Mouse (Mus musculus) fat pad, adult 2 months (tissue): Measurements from ENCODE around the gene Gpt2.

Experiments
- DNase-seq: peaks from one replicate; pipeline ENCODE4 v3.0.0-alpha.2; 2011; ENCODE audit warnings: low read depth, low spot score; ENCODE audit errors: extremely low read depth

The Gpt2 gene

DNA sequence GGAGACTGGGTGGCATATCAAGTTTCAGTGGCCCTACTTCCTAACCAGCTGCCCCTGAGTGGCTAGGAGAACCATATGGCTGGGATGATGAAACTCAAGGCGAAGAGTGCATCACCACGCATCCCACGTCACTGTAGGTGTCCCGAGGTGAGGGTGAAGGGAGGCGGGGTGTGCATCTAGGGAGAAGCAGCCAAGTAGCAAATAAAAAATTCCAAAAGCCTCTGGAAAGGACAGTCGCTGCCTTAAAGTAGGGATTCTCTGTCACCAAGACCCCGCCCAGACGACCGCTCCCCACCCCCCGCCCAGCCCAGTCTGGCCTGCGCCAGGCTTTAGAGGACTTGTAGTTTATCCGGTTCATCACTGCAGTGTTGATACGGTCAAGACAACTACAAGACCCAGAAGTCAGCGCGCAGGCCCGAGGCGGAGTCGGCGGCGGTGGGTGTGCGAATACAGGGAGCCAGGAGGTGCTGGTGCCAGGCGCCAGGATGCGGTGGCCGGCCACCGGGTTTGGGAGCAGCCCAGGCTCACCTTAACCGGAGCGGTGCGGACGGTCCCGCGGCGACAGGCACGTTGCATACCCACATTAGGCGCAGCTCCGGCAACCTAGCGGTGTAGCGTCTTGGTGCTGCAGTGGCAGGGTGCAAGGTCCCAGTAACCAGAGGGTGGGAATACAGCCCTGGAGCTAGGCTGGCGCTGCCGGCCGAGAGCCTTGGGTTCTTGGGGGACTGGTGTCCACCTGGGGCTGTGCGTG, at the start of gene Gpt2:
Gene Gpt2 (plus strand): TSS at position 452 of the 751 bp plus-strand sequence.
- peak; percentile 68 for DNase-seq

- no peak for DNase-seq
Measured at GRCm38 (mm10) chr8:85444092-85444491, 48.3 kb upstream of the Gpt2 start.

GRCm38 (mm10) chr8:85445936-85446685, 46.3 kb upstream of the Gpt2 start:
- no peak for DNase-seq

GRCm38 (mm10) chr8:85450335-85450734, 42.0 kb upstream of the Gpt2 start:
- no peak for DNase-seq

GRCm38 (mm10) chr8:85452328-85452727, 40.0 kb upstream of the Gpt2 start:
- DNase-seq: no peak

DNA sequence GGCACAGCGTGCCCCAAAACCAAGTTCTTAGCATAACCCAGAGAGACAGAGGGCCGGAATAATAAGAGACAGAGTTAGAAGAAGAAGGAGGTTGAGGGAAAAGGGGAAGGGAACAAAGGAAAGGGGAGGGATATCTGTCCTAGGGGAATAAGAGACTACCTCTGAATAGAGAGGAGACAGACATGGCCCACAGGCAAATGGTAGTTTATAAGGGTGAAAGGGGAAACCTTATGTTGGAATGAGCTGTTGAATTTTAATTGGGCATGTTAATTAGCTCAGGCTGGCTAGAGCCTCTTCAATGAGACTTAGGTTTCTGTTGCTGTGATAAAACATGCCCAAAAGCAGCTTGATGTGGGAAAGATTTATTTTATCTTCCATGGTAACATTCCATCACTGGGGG, 39.1 kb upstream of the Gpt2 start:
- DNase-seq: no peak

DNA sequence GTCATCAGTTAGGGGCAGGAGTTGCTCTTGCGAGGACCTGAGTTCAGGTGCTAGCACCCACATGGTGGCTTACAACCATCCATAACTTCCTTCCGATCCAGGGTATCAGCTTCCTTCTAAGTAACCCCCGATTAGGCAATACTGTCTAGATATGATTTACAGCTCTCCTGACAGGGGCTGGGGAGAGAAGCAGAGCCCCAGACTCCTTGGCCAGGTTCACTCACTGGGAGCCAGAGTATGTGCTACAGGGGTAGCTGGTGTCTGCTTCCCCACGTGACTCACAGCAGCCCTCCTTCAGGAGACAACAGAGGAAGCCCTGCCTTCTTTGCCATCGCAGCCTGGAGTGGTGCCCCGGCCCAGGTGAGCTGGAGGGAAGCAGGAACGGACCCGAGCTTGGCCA, 37.6 kb upstream of the Gpt2 start:
- no peak for DNase-seq

GRCm38 (mm10) chr8:85456536-85456935, 35.8 kb upstream of the Gpt2 start:
- no peak for DNase-seq

DNA sequence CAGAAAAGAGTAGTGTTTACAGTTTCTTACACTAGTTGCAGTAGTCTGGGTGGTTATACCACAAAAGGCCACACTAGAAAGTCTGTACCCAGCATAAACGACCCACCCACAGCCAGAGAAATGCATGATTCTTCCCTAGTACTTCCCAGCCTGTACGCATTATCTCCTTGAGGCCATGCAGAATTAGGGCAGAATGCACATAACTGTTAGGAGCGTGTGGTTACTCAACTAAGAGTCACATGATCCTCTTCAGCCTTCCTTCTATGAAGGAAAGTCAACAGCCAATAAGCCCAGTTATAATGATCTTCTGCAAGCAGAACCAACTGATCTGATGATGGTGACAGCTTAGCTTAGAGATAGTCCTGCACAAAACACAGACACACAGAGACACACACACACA, 32.8 kb upstream of the Gpt2 start:
- no peak for DNase-seq

DNA sequence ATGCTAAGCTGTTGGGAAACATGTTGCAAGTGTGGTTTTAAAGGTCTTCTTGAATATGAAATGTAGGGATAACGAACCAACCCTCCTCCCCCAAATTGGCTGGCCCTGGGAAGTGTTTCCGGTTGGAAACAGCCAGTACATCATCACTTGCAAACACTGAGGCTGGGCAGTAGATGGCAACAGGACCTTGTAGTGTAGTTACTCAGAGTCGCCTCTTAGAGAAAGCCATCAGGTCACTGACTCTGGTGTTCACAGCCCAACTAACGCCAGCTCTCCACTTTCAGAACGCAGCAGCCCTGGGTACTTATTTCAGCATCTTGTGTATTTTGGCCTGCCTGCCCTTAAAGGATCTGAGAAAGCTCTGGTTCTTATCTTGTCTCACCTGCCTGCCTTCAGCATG, 31.6 kb upstream of the Gpt2 start:
- no peak for DNase-seq

- DNase-seq: no peak
Measured at GRCm38 (mm10) chr8:85461377-85461776, 31.0 kb upstream of the Gpt2 start.

DNA sequence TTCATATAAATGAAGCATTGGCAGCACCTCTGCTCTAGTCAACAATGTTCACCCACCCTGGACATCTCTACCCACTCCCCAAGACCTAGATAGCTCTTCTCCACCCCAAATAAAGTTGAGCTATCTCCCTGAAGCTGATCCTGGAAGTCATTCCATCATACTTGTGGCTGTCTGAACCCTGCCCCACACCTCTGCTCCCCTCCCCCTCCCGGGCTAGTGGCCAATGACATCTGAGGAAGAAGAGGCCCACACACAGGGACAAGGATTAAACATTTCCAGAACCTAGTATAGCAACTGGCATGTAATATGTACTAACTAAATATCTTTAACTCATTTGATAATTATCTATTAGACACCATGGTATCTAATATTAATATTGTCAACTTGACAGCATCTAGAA, 29.9 kb upstream of the Gpt2 start:
- DNase-seq: no peak

DNA sequence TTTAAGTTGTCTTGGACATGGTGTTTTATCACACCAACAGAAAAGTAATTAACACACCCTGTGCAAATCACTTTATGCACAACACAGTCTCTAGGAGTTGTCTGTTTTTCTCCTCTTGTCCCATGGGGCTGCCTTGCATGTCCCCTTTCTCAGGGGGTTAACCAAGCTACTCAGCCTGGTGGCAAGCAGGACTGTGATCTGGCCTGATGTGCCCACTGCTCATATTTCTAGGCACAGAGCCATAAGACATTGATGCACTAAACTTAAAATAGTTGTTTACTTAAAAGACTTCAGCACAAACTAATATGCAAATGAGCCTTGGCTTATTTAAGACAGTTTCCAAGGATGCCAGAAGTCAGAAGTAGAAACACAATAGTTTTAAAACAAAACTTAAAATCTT, 28.1 kb upstream of the Gpt2 start:
- DNase-seq: no peak

GRCm38 (mm10) chr8:85466056-85466455, 26.3 kb upstream of the Gpt2 start:
- DNase-seq: no peak

- no peak for DNase-seq
Measured at GRCm38 (mm10) chr8:85470753-85471152, 21.6 kb upstream of the Gpt2 start.

GRCm38 (mm10) chr8:85472800-85473199, 19.6 kb upstream of the Gpt2 start:
- no peak for DNase-seq

DNA sequence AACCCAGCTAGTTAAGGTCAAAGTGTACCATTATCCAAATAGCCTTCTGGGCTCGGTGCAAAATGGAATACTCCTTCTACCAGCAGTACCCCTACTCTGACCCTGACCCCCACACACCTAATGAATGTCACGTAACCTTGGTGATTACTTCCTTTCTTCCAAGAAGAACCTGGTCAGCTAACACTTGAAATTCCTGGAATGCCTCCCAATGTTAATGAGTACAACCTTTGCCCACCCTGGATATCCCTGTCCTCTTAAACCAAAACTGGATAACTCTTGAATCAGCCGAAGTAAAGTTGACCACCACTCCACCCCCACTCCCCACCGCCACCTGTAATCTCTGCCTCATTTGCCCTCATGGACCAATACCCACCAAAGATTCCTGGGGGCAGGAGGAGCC, 19.1 kb upstream of the Gpt2 start:
- DNase-seq: no peak

- no peak for DNase-seq
Measured at GRCm38 (mm10) chr8:85474924-85475323, 17.5 kb upstream of the Gpt2 start.

DNA sequence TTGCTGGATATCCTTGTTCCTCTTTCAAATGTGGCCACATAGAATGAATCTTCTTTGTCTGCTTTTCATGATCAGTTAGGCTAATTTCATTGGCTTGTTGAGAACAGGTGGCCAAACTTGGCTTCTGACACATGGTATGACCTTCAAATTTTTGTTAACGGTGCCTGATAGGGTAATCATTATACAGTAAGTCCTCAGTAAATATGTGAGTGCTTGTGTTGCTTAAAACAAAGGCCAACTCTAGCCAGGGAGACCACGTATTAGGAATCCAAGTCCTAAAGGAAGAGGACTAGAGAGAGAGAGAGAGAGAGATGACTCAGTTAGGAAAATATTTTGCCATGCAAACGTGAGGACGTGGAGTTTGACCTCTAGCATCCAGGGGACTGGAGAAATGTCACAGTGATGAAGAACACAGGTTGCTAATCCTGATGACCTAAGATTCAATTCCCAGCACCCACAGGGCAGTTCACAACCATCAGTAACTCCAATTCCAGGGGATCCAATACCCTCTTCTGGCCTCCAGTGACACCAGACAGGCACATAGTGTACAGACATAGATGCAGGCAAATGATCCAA, 15.3 kb upstream of the Gpt2 start:
- no peak for DNase-seq

- DNase-seq: no peak
Measured at GRCm38 (mm10) chr8:85478397-85478796, 14.0 kb upstream of the Gpt2 start.

- no peak for DNase-seq
Measured at GRCm38 (mm10) chr8:85479710-85480109, 12.7 kb upstream of the Gpt2 start.

GRCm38 (mm10) chr8:85481900-85482299, 10.5 kb upstream of the Gpt2 start:
- no peak for DNase-seq
